Mouse (Mus musculus) urinary bladder, adult 18-20 months (tissue): ENCODE data around the gene Prrxl1.

ENCODE experiments used
- DNase-seq, 2 experiments: peaks; one replicate each; pipeline ENCODE4 v3.0.0; 2022; ENCODE audit warnings: low spot score in 2 of 2, mixed read lengths in 2 of 2

Gene Prrxl1

GRCm38 (mm10) chr14:32599290-32600041 lies at the start of gene Prrxl1:
Gene Prrxl1 (plus strand): TSS chr14:32599407.
- DNase-seq, result no peak

GRCm38 (mm10) chr14:32551854-32552253 lies 47.4 kb upstream of the Prrxl1 start:
- DNase-seq, result no peak

GRCm38 (mm10) chr14:32553198-32553903 lies 45.9 kb upstream of the Prrxl1 start:
- DNase-seq, result no peak

GRCm38 (mm10) chr14:32554860-32555526 lies 44.2 kb upstream of the Prrxl1 start:
- DNase-seq, result no peak

- no peak for DNase-seq
These were observed 37.8 kb upstream of the Prrxl1 start for GRCm38 (mm10) chr14:32561428-32561827.

- no peak for DNase-seq
These were observed 35.5 kb upstream of the Prrxl1 start for GRCm38 (mm10) chr14:32563661-32564060.

- no peak for DNase-seq
These were observed 26.7 kb upstream of the Prrxl1 start for GRCm38 (mm10) chr14:32572519-32572918.

GRCm38 (mm10) chr14:32578420-32578819 lies 20.8 kb upstream of the Prrxl1 start:
- no peak for DNase-seq

- DNase-seq, result no peak
These were observed 15.5 kb upstream of the Prrxl1 start for GRCm38 (mm10) chr14:32583696-32584095.

- peak; percentile 22 to 57 for DNase-seq
These were observed 12.0 kb upstream of the Prrxl1 start for GRCm38 (mm10) chr14:32587013-32587784.

GRCm38 (mm10) chr14:32590377-32590776 lies 8.8 kb upstream of the Prrxl1 start:
- DNase-seq, result no peak

GRCm38 (mm10) chr14:32597232-32598231 lies 1.7 kb upstream of the Prrxl1 start:
- DNase-seq, result peak; percentile 38 to 53

- DNase-seq, result no peak
These were observed 579 bp upstream of the Prrxl1 start for GRCm38 (mm10) chr14:32598437-32599219.

- no peak for DNase-seq
These were observed 903 bp downstream of the Prrxl1 start for GRCm38 (mm10) chr14:32600110-32600509.

GRCm38 (mm10) chr14:32605508-32605907 lies 6.3 kb downstream of the Prrxl1 start:
- DNase-seq, result no peak

- DNase-seq, result no peak
These were observed 7.1 kb downstream of the Prrxl1 start for GRCm38 (mm10) chr14:32606316-32606715.

GRCm38 (mm10) chr14:32609392-32609791 lies 10.2 kb downstream of the Prrxl1 start:
- DNase-seq, result no peak

- no peak for DNase-seq
These were observed 18.0 kb downstream of the Prrxl1 start for GRCm38 (mm10) chr14:32617253-32617652.

GRCm38 (mm10) chr14:32624245-32624644 lies 25.0 kb downstream of the Prrxl1 start:
- no peak for DNase-seq

- DNase-seq, result no peak
These were observed 25.6 kb downstream of the Prrxl1 start for GRCm38 (mm10) chr14:32624811-32625210.
